In genomic region chr8:70702842-70703182, GRCm38 (mm10) we compare ENCODE assay signal across 8 mouse cellular contexts. TPM values are rescaled to one million over a fixed set of nuclear protein-coding genes. Genes with fewer than 3 reads are reported as not detected.
DNase-seq lines count a peak whose midpoint lies in the region.

No protein-coding gene starts in this region.

- intact Hi-C loops in left cerebral cortex, postnatal 4 days (cut with DNase I) = no loop called here
- intact Hi-C loops in left cerebral cortex, postnatal 25 days (cut with DNase I) = loop anchor here (5.0 kb wide), 1 partner anchor 71 kb away; the partner anchor contains the start of gene Gdf15
- intact Hi-C loops in left cerebral cortex, postnatal 10 days (cut with DNase I) = no loop called here

- DNase-seq in left cerebral cortex, postnatal 4 days = peak; percentile 50
- DNase-seq in left cerebral cortex, postnatal 25 days (ENCODE audit: low spot score in 2 of 2) = no peak
- DNase-seq in adrenal gland, postnatal 25 days = peak; percentile 75
- DNase-seq in gastrocnemius, adult 8-10 months (ENCODE audit: low spot score in 2 of 2) = peak; percentile 79 to 83
- peak; percentile 76 to 82 for DNase-seq in lung, adult 18-20 months
- no peak for DNase-seq in spleen, postnatal 14 days (ENCODE audit: low spot score in 2 of 2)
- DNase-seq in spleen, postnatal 36 days (ENCODE audit: low spot score in 2 of 2) = no peak
- DNase-seq in left cerebral cortex, postnatal 10 days (ENCODE audit: extremely low spot score in 1 of 2, low spot score in 2 of 2) = no peak

RNA-seq across cellular contexts. Expression of gene Iqcn, which starts 0.4 kb away (rescaled TPM):
- under 1 TPM; 0.40 to 0.50 TPM for total RNA-seq in left cerebral cortex, postnatal 4 days (2021)
- under 1 TPM; 0.18 to 0.30 TPM for total RNA-seq in left cerebral cortex, postnatal 25 days (2021)
- 0.15 and 0.19 TPM in 2 replicates for total RNA-seq in adrenal gland, postnatal 25 days (2021)
- total RNA-seq in gastrocnemius, adult 8-10 months (2022) = not detected
- under 1 TPM in 1 of 2 experiments, not detected in 1; 0.19 TPM for total RNA-seq in left cerebral cortex, postnatal 10 days (2021)

RNA-seq across cellular contexts. Expression of gene Jund, which starts 4.1 kb away (rescaled TPM):
- 100 to 1,000 TPM; 146 to 158 TPM for total RNA-seq in left cerebral cortex, postnatal 4 days (2021)
- 100 to 1,000 TPM; 209 to 225 TPM for total RNA-seq in left cerebral cortex, postnatal 25 days (2021)
- total RNA-seq in adrenal gland, postnatal 25 days (2021) = 191 and 217 TPM in 2 replicates
- total RNA-seq in gastrocnemius, adult 8-10 months (2022) = 10 to 100 TPM; 31.9 to 42.0 (median 38.3) TPM
- total RNA-seq in left cerebral cortex, postnatal 10 days (2021) = 100 to 1,000 TPM; 147 to 149 TPM

RNA-seq across cellular contexts. Expression of gene Gm3336, which starts 15.5 kb away (rescaled TPM):
- not detected for total RNA-seq in left cerebral cortex, postnatal 4 days (2021)
- not detected for total RNA-seq in left cerebral cortex, postnatal 25 days (2021)
- not detected in 2 replicates for total RNA-seq in adrenal gland, postnatal 25 days (2021)
- total RNA-seq in gastrocnemius, adult 8-10 months (2022) = not detected
- total RNA-seq in left cerebral cortex, postnatal 10 days (2021) = not detected

RNA-seq across cellular contexts. Expression of gene Pde4c, which starts 20.7 kb away (rescaled TPM):
- total RNA-seq in left cerebral cortex, postnatal 4 days (2021) = under 1 TPM; 0.56 to 0.66 TPM
- total RNA-seq in left cerebral cortex, postnatal 25 days (2021) = 1 to 10 TPM; 1.6 to 1.7 TPM
- 0.55 and 1.3 TPM in 2 replicates for total RNA-seq in adrenal gland, postnatal 25 days (2021)
- total RNA-seq in gastrocnemius, adult 8-10 months (2022) = 1 to 10 TPM in 2 of 4 experiments, under 1 TPM in 2; 0.65 to 2.3 (median 1.1) TPM
- total RNA-seq in left cerebral cortex, postnatal 10 days (2021) = under 1 TPM; 0.49 to 0.61 TPM

RNA-seq across cellular contexts. Expression of gene Lsm4, which starts 29.8 kb away (rescaled TPM):
- 10 to 100 TPM; 85.2 to 93.7 TPM for total RNA-seq in left cerebral cortex, postnatal 4 days (2021)
- total RNA-seq in left cerebral cortex, postnatal 25 days (2021) = 10 to 100 TPM; 62.9 to 63.5 TPM
- 66.1 and 86.8 TPM in 2 replicates for total RNA-seq in adrenal gland, postnatal 25 days (2021)
- total RNA-seq in gastrocnemius, adult 8-10 months (2022) = 10 to 100 TPM; 64.4 to 75.4 (median 70.3) TPM
- 10 to 100 TPM; 68.2 to 80.4 TPM for total RNA-seq in left cerebral cortex, postnatal 10 days (2021)

Comparison
In these comparisons a context has a peak if more than half of its experiments do, and no peak if none do; other contexts are left out.
1. DNase-seq: peak in left cerebral cortex, postnatal 4 days (single experiment), adrenal gland, postnatal 25 days (single experiment), gastrocnemius, adult 8-10 months (2 of 2) and lung, adult 18-20 months (2 of 2); none in left cerebral cortex, postnatal 25 days (0 of 2), spleen, postnatal 14 days (0 of 2), spleen, postnatal 36 days (0 of 2) and left cerebral cortex, postnatal 10 days (0 of 2).